Mouse (Mus musculus) limb, embryonic 15.5 days (tissue): ENCODE data around the gene Sidt1. TPM values are rescaled to one million over a fixed set of nuclear protein-coding genes. Genes with fewer than 3 reads are reported as not detected.

ENCODE experiments used
- ATAC-seq: fragments of 200-750 bp; cut with Nextera tagmentation; 2 replicates; pipeline ENCODE4 v1.8.0; 2017; ENCODE audit warnings: low read depth, moderate TSS enrichment; ENCODE audit not compliant: insufficient number of reproducible peaks, low FRiP score, low TSS enrichment
- H3K27ac ChIP-seq: fragments of 300-500 bp; sonication (generic); 2 replicates; pipeline ENCODE4 v1.5.1; 2015; ENCODE audit warnings: moderate library complexity, mild to moderate bottlenecking, inconsistent platforms
- H3K27me3 ChIP-seq: fragments of 300-500 bp; sonication (generic); 2 replicates; pipeline ENCODE4 v1.6.1; 2015; ENCODE audit warnings: inconsistent platforms
- H3K36me3 ChIP-seq: fragments of 300-500 bp; sonication (generic); 2 replicates; pipeline ENCODE4 v1.6.1; 2015; ENCODE audit warnings: inconsistent platforms
- H3K4me1 ChIP-seq: fragments of 300-500 bp; sonication (generic); 2 replicates; pipeline ENCODE4 v1.6.1; 2015; ENCODE audit warnings: inconsistent platforms
- H3K4me2 ChIP-seq: fragments of 300-500 bp; sonication (generic); 2 replicates; pipeline ENCODE4 v1.6.1; 2015; ENCODE audit warnings: mild to moderate bottlenecking, inconsistent platforms
- H3K4me3 ChIP-seq: fragments of 300-500 bp; sonication (generic); 2 replicates; pipeline ENCODE4 v1.5.1; 2015; ENCODE audit warnings: mild to moderate bottlenecking, inconsistent platforms
- H3K9ac ChIP-seq: fragments of 300-500 bp; sonication (generic); 2 replicates; pipeline ENCODE4 v1.6.1; 2015; ENCODE audit warnings: inconsistent platforms
- H3K9me3 ChIP-seq: fragments of 300-500 bp; sonication (generic); 2 replicates; pipeline ENCODE4 v1.6.1; 2016; ENCODE audit warnings: inconsistent platforms
- WGBS: fragments of 180-500 bp; shearing (Covaris S2); methylation state at CpG from one replicate; pipeline ENCODE4 v1.1.7; 2015; 5-methylcytosine and 5-hydroxymethylcytosine counted together
- polyA plus RNA-seq: library from polyadenylated mRNA; unstranded; fragments of >200 nt; fragmentation: Nextera tagmentation; extraction: Ambion mirVana; gene quantifications from 2 replicates; pipeline ENCODE4 v1.2.1, GENCODE M21; 2015

Sidt1 gene
- polyA plus RNA-seq, 1 experiment from 2014 or later, result 0.24 TPM

- no peak overlapping the region for H3K27ac ChIP-seq
- no peaks in the 10 kb centered on the region for H3K9me3 ChIP-seq
- no peak overlapping the region for H3K4me2 ChIP-seq
- no peaks in the 10 kb centered on the region for H3K27me3 ChIP-seq
- peaks cover 23% of the 10 kb centered on the region for H3K36me3 ChIP-seq
- H3K4me3 ChIP-seq, result no peak overlapping the region
- H3K9ac ChIP-seq, result no peak overlapping the region
- H3K4me1 ChIP-seq, result no peaks in the 10 kb centered on the region
- 93% methylated on average over 4 of the region's 4 CpGs for whole genome bisulfite sequencing
- no peak for ATAC-seq
Observed at GRCm38 (mm10) chr16:44200146-44200545, 132.8 kb downstream of the Sidt1 start.

- Histone ChIP-seq H3K4me2 (no peak overlapping the region), H3K4me3 (no peak overlapping the region), H3K27ac (no peak overlapping the region), H3K9ac (no peak overlapping the region), H3K27me3 (no peaks in the 10 kb centered on the region), H3K9me3 (no peaks in the 10 kb centered on the region), H3K36me3 (peaks cover 23% of the 10 kb centered on the region), H3K4me1 (no peaks in the 10 kb centered on the region)
- no peak for ATAC-seq
- 86% methylated on average over 14 of the region's 14 CpGs for WGBS
Observed at GRCm38 (mm10) chr16:44199066-44199703, 133.8 kb downstream of the Sidt1 start.

GRCm38 (mm10) chr16:44190968-44191367, 142.0 kb downstream of the Sidt1 start:
- no peak overlapping the region for H3K27ac ChIP-seq
- H3K9ac ChIP-seq, result no peak overlapping the region
- no peak for ATAC-seq
- 90% methylated on average over 2 of the region's 2 CpGs for WGBS
- H3K4me2 ChIP-seq, result no peak overlapping the region
- H3K9me3 ChIP-seq, result no peaks in the 10 kb centered on the region
- H3K36me3 ChIP-seq, result peaks cover 3% of the 10 kb centered on the region
- H3K27me3 ChIP-seq, result no peaks in the 10 kb centered on the region
- peaks cover 2% of the 10 kb centered on the region; the same call in 1 of the 2 replicates for H3K4me1 ChIP-seq
- H3K4me3 ChIP-seq, result no peak overlapping the region

Other genes with a start within 250 kb of the Sidt1 start
- gene Atp6v1a, start 193.5 kb downstream of the Sidt1 start, polyA plus RNA-seq, result 58.9 and 65.1 TPM in 2 replicates
- 115 and 134 TPM in 2 replicates for gene Naa50, start 193.4 kb downstream of the Sidt1 start, polyA plus RNA-seq
- 3.1 and 3.3 TPM in 2 replicates for gene Usf3, start 159.9 kb downstream of the Sidt1 start, polyA plus RNA-seq
- 24.2 and 25.1 TPM in 2 replicates for gene Spice1, start 13.9 kb upstream of the Sidt1 start, polyA plus RNA-seq
- gene Cfap44, start 61.6 kb upstream of the Sidt1 start, polyA plus RNA-seq, result 0.46 and 0.55 TPM in 2 replicates
- 56.1 and 57.6 TPM in 2 replicates for gene Boc, start 225.7 kb upstream of the Sidt1 start, polyA plus RNA-seq